Mouse (Mus musculus): ENCODE measurements around the gene Tspan5.

- TF ChIP-seq GATA1 (IDR thresholded peaks at IDR 0.05; ENCODE audit: low read length) = no peak
- no peak for TF ChIP-seq TAL1 (IDR thresholded peaks at IDR 0.05; ENCODE audit: low read length)
These were observed 91.0 kb downstream of the Tspan5 start for GRCm38 (mm10) chr3:138832827-138833517.
